In the genomic region with DNA sequence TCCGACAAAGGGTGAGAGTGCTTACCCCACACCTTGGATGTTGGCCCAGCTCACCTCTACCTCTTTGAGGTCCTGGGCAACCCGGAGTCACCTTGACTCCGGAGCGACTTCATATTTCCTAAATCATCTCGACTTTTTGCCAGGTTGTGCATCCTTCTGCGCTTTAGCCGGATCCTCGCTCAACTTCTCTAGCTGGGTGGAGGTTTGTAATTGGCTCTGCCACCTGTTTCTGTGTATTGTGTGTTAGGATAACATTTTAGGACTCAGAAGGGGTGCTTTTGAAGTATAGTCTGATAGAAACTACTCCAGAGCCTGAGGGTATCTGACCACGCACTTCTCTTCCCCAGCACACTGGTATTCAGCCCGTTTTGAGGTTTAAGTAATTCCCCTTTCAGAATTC, we compare ENCODE assay signal across 8 mouse cellular contexts. TPM values are rescaled to one million over a fixed set of nuclear protein-coding genes. Genes with fewer than 3 reads are reported as not detected.
DNase-seq lines count a peak whose midpoint lies in the region; ATAC-seq and TF ChIP-seq lines count a peak whose summit lies in the region.

No protein-coding gene starts in this region.

- WGBS in lung, adult 2 months, result 1% methylated on average over 10 of the region's 10 CpGs
- 3% methylated on average over 10 of the region's 10 CpGs for WGBS in intestine, embryonic 14.5 days
- 4% methylated on average over 10 of the region's 10 CpGs for WGBS in neural tube, embryonic 13.5 days

- TF ChIP-seq CTCF in lung, adult 2 months (IDR thresholded peaks at IDR 0.05; ENCODE audit: insufficient read depth, low read length), result no peak

- peaks cover 6% of the 10 kb centered on the region for H3K36me3 ChIP-seq in intestine, embryonic 14.5 days (ENCODE audit: control insufficient read depth, insufficient read depth, low read length)
- no peaks in the 10 kb centered on the region for H3K36me3 ChIP-seq in neural tube, embryonic 13.5 days

- H3K27ac ChIP-seq in intestine, embryonic 14.5 days (ENCODE audit: low read depth), result peak overlapping the region; percentile 84; the same call in 1 of the 2 replicates
- 0 out of 2 replicates have a peak overlapping the region, but pooled peaks have one; percentile 28 for H3K27ac ChIP-seq in neural tube, embryonic 13.5 days (replicated peaks)

- ATAC-seq in intestine, embryonic 14.5 days (replicated peaks; ENCODE audit: low FRiP score, low TSS enrichment, low read depth), result no peak
- ATAC-seq in neural tube, embryonic 13.5 days (ENCODE audit: low read depth), result no peak

- H3K4me3 ChIP-seq in lung, adult 2 months (replicated peaks; ENCODE audit: extremely low read depth, low read depth, low read length), result peak overlapping the region; percentile 87
- H3K4me3 ChIP-seq in intestine, embryonic 14.5 days (ENCODE audit: low read depth, low read length), result peak overlapping the region; percentile 81
- H3K4me3 ChIP-seq in neural tube, embryonic 13.5 days, result peak overlapping the region; percentile 67

- no peak for DNase-seq in lung, adult 2 months
- DNase-seq in lung, postnatal 25 days (ENCODE audit: low spot score), result no peak
- DNase-seq in embryo, embryonic 11 days, result peak; percentile 16
- DNase-seq in intestine, embryonic 14.5 days (ENCODE audit: low spot score), result no peak
- DNase-seq in spleen, adult 12 weeks (ENCODE audit: low spot score), result no peak
- DNase-seq in testis, postnatal 14 days (ENCODE audit: low spot score), result no peak
- DNase-seq in cerebellum, postnatal 4 days (ENCODE audit: low spot score in 2 of 2), result no peak

- H3K4me2 ChIP-seq in intestine, embryonic 14.5 days (ENCODE audit: low read length), result peak overlapping the region; percentile 60
- peak overlapping the region; percentile 82 for H3K4me2 ChIP-seq in neural tube, embryonic 13.5 days

- no peaks in the 10 kb centered on the region for H3K27me3 ChIP-seq in intestine, embryonic 14.5 days (replicated peaks; ENCODE audit: control insufficient read depth, insufficient read depth, low read length)
- H3K27me3 ChIP-seq in neural tube, embryonic 13.5 days, result no peaks in the 10 kb centered on the region

- H3K9ac ChIP-seq in intestine, embryonic 14.5 days (ENCODE audit: low read length), result peak overlapping the region; percentile 84
- H3K9ac ChIP-seq in neural tube, embryonic 13.5 days, result peak overlapping the region; percentile 83

- TF ChIP-seq POLR2A in lung, adult 2 months (IDR thresholded peaks at IDR 0.05; ENCODE audit: borderline replicate concordance, extremely low read depth, low read depth, low read length), result no peak

- H3K9me3 ChIP-seq in intestine, embryonic 14.5 days (ENCODE audit: control insufficient read depth, low read length), result no peaks in the 10 kb centered on the region
- H3K9me3 ChIP-seq in neural tube, embryonic 13.5 days, result no peaks in the 10 kb centered on the region

- H3K4me1 ChIP-seq in lung, adult 2 months (ENCODE audit: control insufficient read depth, insufficient read depth, low read length), result no peaks in the 10 kb centered on the region; the same call in 1 of the 2 replicates
- H3K4me1 ChIP-seq in intestine, embryonic 14.5 days (replicated peaks; ENCODE audit: control insufficient read depth, insufficient read depth, low read length), result peaks cover 7% of the 10 kb centered on the region; the same call in 1 of the 2 replicates
- peaks cover 21% of the 10 kb centered on the region for H3K4me1 ChIP-seq in neural tube, embryonic 13.5 days (replicated peaks)

RNA-seq across cellular contexts. Expression of a gene that starts 0.6 kb away (rescaled TPM):
- 12.1 and 15.7 TPM in 2 replicates for polyA plus RNA-seq in lung, adult 2 months (2012; rRNA removed)
- polyA plus RNA-seq in intestine, embryonic 14.5 days (2014; fragmentation: Nextera tagmentation; extraction: Ambion mirVana), result 16.8 and 19.0 TPM in 2 replicates
- 16.0 and 17.0 TPM in 2 replicates for polyA plus RNA-seq in neural tube, embryonic 13.5 days (2015; fragmentation: Nextera tagmentation; extraction: Ambion mirVana)

RNA-seq across cellular contexts. Expression of a gene that starts 0.7 kb away (rescaled TPM):
- 39.1 and 39.3 TPM in 2 replicates for polyA plus RNA-seq in lung, adult 2 months (2012; rRNA removed)
- 90.8 and 98.4 TPM in 2 replicates for polyA plus RNA-seq in intestine, embryonic 14.5 days (2014; fragmentation: Nextera tagmentation; extraction: Ambion mirVana)
- polyA plus RNA-seq in neural tube, embryonic 13.5 days (2015; fragmentation: Nextera tagmentation; extraction: Ambion mirVana), result 33.4 and 37.7 TPM in 2 replicates
